Mouse (Mus musculus) E14TG2a.4 (cell line): Measurements from ENCODE around the gene Treh.
"Not testable (repeated sequence)": the region's sequence is repeated elsewhere in the genome, so short reads cannot be mapped to it uniquely, and the experiment has no call there.

Experiments used
- CTCF ChIP-seq: conservative IDR thresholded peaks from 2 replicates; pipeline ENCODE4 v1.5.1; 2014; ENCODE audit warnings: low read length
- NANOG ChIP-seq: IDR thresholded peaks from 2 replicates; pipeline ENCODE4 v1.6.1; 2014; ENCODE audit warnings: borderline replicate concordance, low read length, mixed read lengths
- POU5F1 ChIP-seq: IDR thresholded peaks from 2 replicates; pipeline ENCODE4 v1.6.1; 2014; ENCODE audit warnings: low read length, borderline replicate concordance

DNA sequence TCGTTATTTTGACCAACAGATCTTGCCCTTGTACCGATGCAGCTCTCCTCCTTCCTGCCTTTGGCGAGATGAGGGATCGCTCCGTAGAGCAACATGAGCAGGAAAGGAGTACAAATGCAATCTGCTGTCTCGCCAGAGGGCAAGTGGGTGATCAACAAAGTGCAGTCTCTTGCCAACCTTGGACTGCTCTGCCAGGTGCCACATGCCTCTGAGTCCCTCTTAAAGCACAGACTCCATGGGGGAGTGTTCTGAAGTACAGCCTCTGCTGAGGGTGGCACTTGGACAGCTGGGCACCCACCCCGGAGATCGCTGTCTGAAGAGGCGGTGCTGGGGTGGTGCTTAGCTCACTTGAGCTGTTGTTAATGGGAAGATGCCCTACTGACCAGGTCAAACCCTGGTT lies 34.3 kb upstream of the Treh start:
- TF ChIP-seq CTCF, POU5F1, NANOG: not testable (repeated sequence)
